Mouse (Mus musculus): ENCODE data around the gene Alpl.

Alpl gene

GRCm38 (mm10) chr4:137719378-137720077, 76.7 kb downstream of the Alpl start:
- DNase-seq (ENCODE audit: low read depth, low spot score): no peak

- no peak for DNase-seq (ENCODE audit: low read depth, low spot score)
Observed at GRCm38 (mm10) chr4:137717671-137718070, 78.5 kb downstream of the Alpl start.

- DNase-seq (ENCODE audit: low read depth, low spot score): no peak
Observed at GRCm38 (mm10) chr4:137717005-137717404, 79.2 kb downstream of the Alpl start.

- DNase-seq (ENCODE audit: low read depth, low spot score): no peak
Observed at GRCm38 (mm10) chr4:137714020-137714624, 82.1 kb downstream of the Alpl start.

GRCm38 (mm10) chr4:137712963-137713362, 83.2 kb downstream of the Alpl start:
- no peak for DNase-seq (ENCODE audit: low read depth, low spot score)

GRCm38 (mm10) chr4:137707216-137707990, 88.8 kb downstream of the Alpl start:
- DNase-seq (ENCODE audit: low read depth, low spot score): peak; percentile 65

GRCm38 (mm10) chr4:137706510-137706909, 89.7 kb downstream of the Alpl start:
- no peak for DNase-seq (ENCODE audit: low read depth, low spot score)

- peak; percentile 71 for DNase-seq (ENCODE audit: low read depth, low spot score)
Observed at GRCm38 (mm10) chr4:137705379-137705778, 90.8 kb downstream of the Alpl start.

GRCm38 (mm10) chr4:137704561-137704960, 91.6 kb downstream of the Alpl start:
- peak; percentile 56 for DNase-seq (ENCODE audit: low read depth, low spot score)

GRCm38 (mm10) chr4:137703077-137703476, 93.1 kb downstream of the Alpl start:
- no peak for DNase-seq (ENCODE audit: low read depth, low spot score)

- DNase-seq (ENCODE audit: low read depth, low spot score): no peak
Observed at GRCm38 (mm10) chr4:137700960-137701359, 95.2 kb downstream of the Alpl start.

- no peak for DNase-seq (ENCODE audit: low read depth, low spot score)
Observed at GRCm38 (mm10) chr4:137699264-137700211, 96.6 kb downstream of the Alpl start.

GRCm38 (mm10) chr4:137698076-137698985, 97.9 kb downstream of the Alpl start:
- peak; percentile 86 for DNase-seq (ENCODE audit: low read depth, low spot score)

GRCm38 (mm10) chr4:137697156-137697885, 98.9 kb downstream of the Alpl start:
- no peak for DNase-seq (ENCODE audit: low read depth, low spot score)

GRCm38 (mm10) chr4:137695900-137696299, 100.3 kb downstream of the Alpl start:
- DNase-seq (ENCODE audit: low read depth, low spot score): peak; percentile 62

- no peak for DNase-seq (ENCODE audit: low read depth, low spot score)
Observed at GRCm38 (mm10) chr4:137695300-137695699, 100.9 kb downstream of the Alpl start.

- DNase-seq (ENCODE audit: low read depth, low spot score): peak; percentile 87
Observed at GRCm38 (mm10) chr4:137692107-137692902, 103.9 kb downstream of the Alpl start.
